Mouse (Mus musculus): ENCODE results near the gene Chchd6. TPM values are rescaled to one million over a fixed set of nuclear protein-coding genes. Genes with fewer than 3 reads are reported as not detected.

Gene Chchd6
- polyA plus RNA-seq, 1 experiment from 2014 or later = 145 TPM

GRCm38 (mm10) chr6:89407247-89407889 lies 188.1 kb downstream of the Chchd6 start:
- Histone ChIP-seq H3K4me3 (no peak overlapping the region), H3K27me3 (no peaks in the 10 kb centered on the region), H3K9ac (replicated peaks) (no peak overlapping the region), H3K4me2 (replicated peaks) (no peak overlapping the region), H3K4me1 (peaks cover 13% of the 10 kb centered on the region), H3K27ac (replicated peaks) (peak overlapping the region; percentile 27), H3K36me3 (no peaks in the 10 kb centered on the region), H3K9me3 (no peaks in the 10 kb centered on the region)
- ATAC-seq (replicated peaks) = peak; percentile 67
- 36% methylated on average over 3 of the region's 3 CpGs for WGBS

GRCm38 (mm10) chr6:89404964-89405363 lies 190.5 kb downstream of the Chchd6 start:
- no peaks in the 10 kb centered on the region for H3K9me3 ChIP-seq
- WGBS = 94% methylated on average over 2 of the region's 2 CpGs
- no peak for ATAC-seq (replicated peaks)
- peaks cover 17% of the 10 kb centered on the region for H3K4me1 ChIP-seq
- no peak overlapping the region for H3K4me3 ChIP-seq
- H3K36me3 ChIP-seq = no peaks in the 10 kb centered on the region
- no peak overlapping the region for H3K4me2 ChIP-seq (replicated peaks)
- no peak overlapping the region for H3K9ac ChIP-seq (replicated peaks)
- H3K27ac ChIP-seq (replicated peaks) = no peak overlapping the region
- no peaks in the 10 kb centered on the region for H3K27me3 ChIP-seq

- no peak overlapping the region for H3K4me2 ChIP-seq (replicated peaks)
- H3K4me1 ChIP-seq = peaks cover 17% of the 10 kb centered on the region
- H3K4me3 ChIP-seq = no peak overlapping the region
- no peak overlapping the region for H3K9ac ChIP-seq (replicated peaks)
- H3K9me3 ChIP-seq = no peaks in the 10 kb centered on the region
- 82% methylated on average over 2 of the region's 2 CpGs for WGBS
- H3K36me3 ChIP-seq = no peaks in the 10 kb centered on the region
- H3K27ac ChIP-seq (replicated peaks) = no peak overlapping the region
- ATAC-seq (replicated peaks) = no peak
- H3K27me3 ChIP-seq = no peaks in the 10 kb centered on the region
These were observed 191.9 kb downstream of the Chchd6 start for GRCm38 (mm10) chr6:89403257-89404225.

GRCm38 (mm10) chr6:89402406-89402805 lies 193.0 kb downstream of the Chchd6 start:
- H3K27ac ChIP-seq (replicated peaks) = no peak overlapping the region
- no peaks in the 10 kb centered on the region for H3K36me3 ChIP-seq
- H3K4me2 ChIP-seq (replicated peaks) = no peak overlapping the region
- no peak overlapping the region for H3K4me3 ChIP-seq
- ATAC-seq (replicated peaks) = peak; percentile 51; the same call in 1 of the 2 replicates
- peaks cover 12% of the 10 kb centered on the region for H3K4me1 ChIP-seq
- no peak overlapping the region for H3K9ac ChIP-seq (replicated peaks)
- H3K9me3 ChIP-seq = no peaks in the 10 kb centered on the region
- no peaks in the 10 kb centered on the region for H3K27me3 ChIP-seq
- WGBS = 20% methylated on average over 2 of the region's 2 CpGs

GRCm38 (mm10) chr6:89399564-89399963 lies 195.9 kb downstream of the Chchd6 start:
- WGBS = 88% methylated on average over 1 of the region's 1 CpGs
- H3K9me3 ChIP-seq = no peaks in the 10 kb centered on the region
- H3K4me1 ChIP-seq = 0 out of 2 replicates have a peak, but pooled peaks cover 7% of the 10 kb centered on the region
- H3K9ac ChIP-seq (replicated peaks) = no peak overlapping the region
- H3K4me3 ChIP-seq = no peak overlapping the region
- no peak overlapping the region for H3K27ac ChIP-seq (replicated peaks)
- no peaks in the 10 kb centered on the region for H3K36me3 ChIP-seq
- no peak for ATAC-seq (replicated peaks)
- no peaks in the 10 kb centered on the region for H3K27me3 ChIP-seq
- H3K4me2 ChIP-seq (replicated peaks) = no peak overlapping the region

GRCm38 (mm10) chr6:89397919-89398318 lies 197.5 kb downstream of the Chchd6 start:
- 88% methylated on average over 4 of the region's 4 CpGs for WGBS
- Histone ChIP-seq H3K9ac (replicated peaks) (no peak overlapping the region), H3K4me3 (no peak overlapping the region), H3K4me2 (replicated peaks) (no peak overlapping the region), H3K36me3 (no peaks in the 10 kb centered on the region), H3K27me3 (no peaks in the 10 kb centered on the region), H3K4me1 (0 out of 2 replicates have a peak, but pooled peaks cover 7% of the 10 kb centered on the region), H3K9me3 (no peaks in the 10 kb centered on the region), H3K27ac (replicated peaks) (no peak overlapping the region)
- ATAC-seq (replicated peaks) = no peak

- no peak overlapping the region for H3K4me3 ChIP-seq
- H3K4me1 ChIP-seq = no peaks in the 10 kb centered on the region
- no peaks in the 10 kb centered on the region for H3K9me3 ChIP-seq
- H3K36me3 ChIP-seq = no peaks in the 10 kb centered on the region
- no peak overlapping the region for H3K9ac ChIP-seq (replicated peaks)
- 85% methylated on average over 2 of the region's 2 CpGs for WGBS
- no peaks in the 10 kb centered on the region for H3K27me3 ChIP-seq
- ATAC-seq (replicated peaks) = no peak
- H3K27ac ChIP-seq (replicated peaks) = no peak overlapping the region
- H3K4me2 ChIP-seq (replicated peaks) = no peak overlapping the region
These were observed 201.6 kb downstream of the Chchd6 start for GRCm38 (mm10) chr6:89393820-89394219.

GRCm38 (mm10) chr6:89392213-89392612 lies 203.2 kb downstream of the Chchd6 start:
- Histone ChIP-seq H3K9ac (replicated peaks) (no peak overlapping the region), H3K27me3 (no peaks in the 10 kb centered on the region), H3K4me1 (no peaks in the 10 kb centered on the region), H3K4me3 (no peak overlapping the region), H3K9me3 (no peaks in the 10 kb centered on the region), H3K36me3 (no peaks in the 10 kb centered on the region), H3K27ac (replicated peaks) (no peak overlapping the region), H3K4me2 (replicated peaks) (no peak overlapping the region)
- WGBS = 94% methylated on average over 2 of the region's 2 CpGs
- ATAC-seq (replicated peaks) = no peak

GRCm38 (mm10) chr6:89389771-89390170 lies 205.7 kb downstream of the Chchd6 start:
- H3K27ac ChIP-seq (replicated peaks) = no peak overlapping the region
- H3K36me3 ChIP-seq = no peaks in the 10 kb centered on the region
- no peak overlapping the region for H3K4me3 ChIP-seq
- H3K4me2 ChIP-seq (replicated peaks) = no peak overlapping the region
- no peak overlapping the region for H3K9ac ChIP-seq (replicated peaks)
- ATAC-seq (replicated peaks) = no peak
- no peaks in the 10 kb centered on the region for H3K27me3 ChIP-seq
- H3K4me1 ChIP-seq = no peaks in the 10 kb centered on the region
- H3K9me3 ChIP-seq = no peaks in the 10 kb centered on the region
- WGBS = 71% methylated on average over 7 of the region's 7 CpGs

- WGBS = 83% methylated on average over 1 of the region's 1 CpGs
- ATAC-seq (replicated peaks) = no peak
These were observed 208.5 kb downstream of the Chchd6 start for GRCm38 (mm10) chr6:89386956-89387355.

GRCm38 (mm10) chr6:89384699-89385098 lies 210.8 kb downstream of the Chchd6 start:
- Histone ChIP-seq H3K4me2 (replicated peaks) (no peak overlapping the region), H3K4me3 (no peak overlapping the region), H3K9me3 (no peaks in the 10 kb centered on the region), H3K4me1 (no peaks in the 10 kb centered on the region), H3K27me3 (no peaks in the 10 kb centered on the region), H3K27ac (replicated peaks) (no peak overlapping the region), H3K36me3 (no peaks in the 10 kb centered on the region), H3K9ac (replicated peaks) (no peak overlapping the region)
- WGBS = 80% methylated on average over 2 of the region's 2 CpGs
- ATAC-seq (replicated peaks) = no peak

More at GRCm38 (mm10) chr6:89386956-89387355, 208.5 kb downstream of the Chchd6 start:
- Histone ChIP-seq H3K9ac (replicated peaks) (no peak overlapping the region), H3K4me2 (replicated peaks) (no peak overlapping the region), H3K4me1 (no peaks in the 10 kb centered on the region), H3K4me3 (no peak overlapping the region), H3K27me3 (no peaks in the 10 kb centered on the region), H3K36me3 (no peaks in the 10 kb centered on the region), H3K27ac (replicated peaks) (no peak overlapping the region), H3K9me3 (no peaks in the 10 kb centered on the region)

- H3K27me3 ChIP-seq = no peaks in the 10 kb centered on the region
- 25% methylated on average over 5 of the region's 5 CpGs for WGBS
- no peak overlapping the region for H3K9ac ChIP-seq (replicated peaks)
- H3K36me3 ChIP-seq = no peaks in the 10 kb centered on the region
- H3K4me3 ChIP-seq = no peak overlapping the region
- H3K27ac ChIP-seq (replicated peaks) = no peak overlapping the region
- H3K4me2 ChIP-seq (replicated peaks) = no peak overlapping the region
- no peak for ATAC-seq (replicated peaks)
- H3K4me1 ChIP-seq = no peaks in the 10 kb centered on the region
- no peaks in the 10 kb centered on the region for H3K9me3 ChIP-seq
These were observed 213.6 kb downstream of the Chchd6 start for GRCm38 (mm10) chr6:89381851-89382250.

Data from forebrain, embryonic 15.5 days (tissue).